Mouse (Mus musculus): Measurements from ENCODE around the gene Cryga.
A peak's percentile ranks its signal among the peaks of the same experiment; 100 is the strongest.

Cryga gene

DNA sequence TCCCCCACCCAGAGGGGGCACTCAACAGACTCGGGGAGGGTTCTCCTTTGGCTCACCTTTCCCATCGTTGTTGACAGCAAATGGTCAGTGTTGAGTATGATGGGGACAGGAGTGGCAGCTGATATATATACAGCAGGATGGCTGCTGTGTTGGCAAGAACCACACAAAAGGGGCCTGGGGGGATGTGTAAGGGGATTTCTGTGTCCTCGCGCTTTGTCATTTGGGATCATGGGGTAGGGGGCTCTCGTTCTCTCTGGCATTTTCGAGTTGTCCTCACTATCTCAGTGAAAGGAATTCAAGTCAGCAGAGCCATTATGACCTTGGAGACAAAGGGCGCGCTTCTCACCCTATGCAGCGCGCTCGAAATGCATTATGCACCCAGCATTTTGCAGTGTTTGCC, at the start of gene Cryga:
Gene Cryga (minus strand): TSS at position 101 of the 400 bp plus-strand sequence.
- DNase-seq, result no peak

DNA sequence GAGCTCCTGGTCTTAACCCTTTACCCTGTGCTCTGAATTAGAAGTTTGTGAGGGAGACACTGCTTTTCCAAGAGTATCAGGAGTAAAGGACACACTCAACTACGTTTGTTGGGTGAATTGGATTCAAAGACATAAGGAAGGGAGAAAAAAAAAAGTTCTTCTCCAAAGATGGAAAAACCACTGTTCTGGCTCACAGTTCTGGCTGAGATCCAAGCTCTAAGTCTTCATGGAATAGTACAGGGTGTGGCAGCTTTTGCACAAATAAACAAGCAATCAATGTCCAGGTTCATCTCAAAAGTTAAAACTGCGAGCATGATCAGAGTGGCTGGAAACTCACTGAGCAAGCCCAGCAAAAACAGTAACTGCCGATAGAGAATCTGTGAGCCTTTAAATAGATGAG, 44.8 kb upstream of the Cryga start:
- no peak for DNase-seq

- DNase-seq, result no peak
Measured at GRCm38 (mm10) chr1:65147326-65147725, 44.2 kb upstream of the Cryga start.

DNA sequence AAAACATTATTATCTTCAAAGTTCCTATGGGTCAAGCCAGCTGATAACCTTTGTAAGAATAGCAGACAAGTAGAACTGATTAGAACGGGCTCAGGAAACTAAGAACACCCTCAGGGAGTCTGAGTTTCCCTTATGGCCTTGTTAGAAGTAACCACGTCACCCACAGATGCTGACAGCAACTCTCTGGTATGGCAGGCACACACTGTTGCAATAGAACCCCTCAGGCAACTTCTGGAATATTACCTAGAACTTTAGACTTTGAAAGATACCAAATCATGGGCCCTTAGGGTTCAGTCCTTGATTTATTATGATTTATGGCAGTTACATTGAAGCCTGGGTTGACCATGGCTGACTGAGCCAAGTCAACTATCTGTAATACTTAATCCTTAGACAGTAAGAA, 43.4 kb upstream of the Cryga start:
- no peak for DNase-seq

DNA sequence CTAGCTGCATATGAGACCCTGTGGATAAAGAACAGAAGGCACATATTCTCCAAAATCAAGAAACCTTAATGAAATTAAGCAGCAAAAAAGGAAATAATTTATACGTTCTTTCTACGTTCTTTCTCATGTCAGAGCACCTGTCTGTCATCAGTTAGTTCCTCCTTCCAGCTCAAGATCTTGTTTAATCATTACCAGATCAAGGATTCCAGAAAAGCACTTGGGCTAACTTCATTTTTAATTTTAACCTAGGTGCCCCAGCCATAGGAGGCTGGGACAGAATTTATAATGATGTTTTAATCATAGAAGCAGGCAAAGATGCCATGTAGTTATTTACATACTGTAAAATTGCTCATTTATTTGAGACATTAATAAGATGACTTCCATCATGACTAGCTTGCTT, 41.6 kb upstream of the Cryga start:
- no peak for DNase-seq

GRCm38 (mm10) chr1:65137560-65137959, 34.4 kb upstream of the Cryga start:
- no peak for DNase-seq

DNA sequence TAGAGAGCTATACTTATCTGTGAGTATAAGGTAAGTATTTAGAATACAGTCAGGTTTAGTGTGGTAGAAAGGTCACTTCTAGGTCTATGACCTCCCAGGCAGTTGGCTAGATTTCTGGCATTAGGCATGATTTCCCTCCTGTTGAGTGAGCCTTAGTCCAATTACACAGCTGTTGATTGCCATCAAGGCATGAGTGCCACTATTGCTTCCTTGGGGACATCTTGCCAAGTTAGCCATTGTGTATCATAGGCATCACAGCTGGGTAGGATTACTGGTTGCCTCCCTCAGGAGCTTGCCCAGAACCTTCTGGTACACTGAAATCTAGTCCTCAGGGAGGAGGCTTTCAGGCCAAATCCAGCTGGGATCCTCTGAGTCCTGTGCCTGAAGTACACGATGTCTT, 29.7 kb upstream of the Cryga start:
- no peak for DNase-seq

GRCm38 (mm10) chr1:65131671-65132070, 28.5 kb upstream of the Cryga start:
- no peak for DNase-seq

- DNase-seq, result no peak
Measured at GRCm38 (mm10) chr1:65130226-65130625, 27.1 kb upstream of the Cryga start.

- no peak for DNase-seq
Measured at GRCm38 (mm10) chr1:65129634-65130180, 26.5 kb upstream of the Cryga start.

DNA sequence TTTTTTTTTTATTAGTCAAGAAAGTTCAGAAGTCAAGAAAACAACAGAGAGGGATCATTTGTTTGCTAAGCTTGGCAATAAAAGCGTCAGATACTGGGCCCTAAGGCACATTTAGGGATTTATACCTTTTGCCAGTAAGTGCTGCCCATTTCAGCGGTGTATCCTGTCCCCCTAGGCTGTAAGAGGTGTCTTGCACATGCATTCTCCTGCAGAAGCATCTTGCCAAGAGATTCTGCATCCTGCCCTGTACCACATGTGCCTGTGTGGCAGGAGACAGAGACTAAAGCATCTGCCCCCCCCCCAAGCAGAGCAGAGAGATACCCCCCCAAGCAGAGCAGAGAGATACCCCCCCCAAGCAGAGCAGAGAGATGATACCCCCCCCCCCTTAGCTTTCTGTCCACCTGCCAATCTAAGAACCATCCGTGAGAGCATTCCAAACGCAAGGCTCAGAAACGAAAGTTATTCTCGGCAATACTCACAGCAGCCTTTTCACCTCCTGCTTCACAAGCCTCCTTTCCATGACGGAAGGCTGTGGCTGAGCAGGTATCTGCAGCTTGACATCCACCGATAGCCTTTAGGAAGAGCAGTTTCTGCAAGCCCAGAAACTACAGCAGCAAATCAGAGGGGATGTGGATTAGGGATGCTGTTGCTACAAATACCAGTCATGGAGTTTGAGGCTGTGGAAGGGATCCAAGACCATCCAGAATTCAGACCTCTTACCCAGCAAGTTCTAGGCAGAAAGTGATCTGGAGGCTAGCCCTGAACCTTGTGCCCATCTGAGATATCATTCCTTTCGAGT, 19.6 kb upstream of the Cryga start, which contains the start of gene D630023F18Rik:
Gene D630023F18Rik (minus strand): TSS at position 641 of the 799 bp plus-strand sequence.
- DNase-seq, result no peak

DNA sequence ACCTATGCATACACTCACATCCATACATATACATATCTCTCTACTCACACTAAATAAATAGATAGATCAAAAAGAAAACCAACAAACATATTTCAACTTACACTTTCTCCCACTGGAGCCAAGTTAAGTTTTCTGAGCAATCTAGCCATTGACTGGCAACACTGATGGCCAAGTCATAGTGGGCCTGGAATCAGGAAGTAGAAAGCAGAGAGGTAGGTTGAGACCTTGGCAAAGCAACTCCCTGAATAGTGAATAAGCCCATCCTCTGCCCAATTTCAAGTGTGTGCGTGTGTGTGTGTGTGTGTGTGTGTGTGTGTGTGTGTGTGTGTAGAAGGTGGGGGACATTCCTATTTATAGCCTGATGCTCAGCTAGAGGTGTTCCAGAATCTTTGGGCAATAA, 16.3 kb upstream of the Cryga start, which contains the start of gene Gm28845:
Gene Gm28845 (minus strand): TSS at position 121 of the 400 bp plus-strand sequence.
- no peak for DNase-seq

- no peak for DNase-seq
Measured at GRCm38 (mm10) chr1:65118150-65118913, 15.2 kb upstream of the Cryga start.

DNA sequence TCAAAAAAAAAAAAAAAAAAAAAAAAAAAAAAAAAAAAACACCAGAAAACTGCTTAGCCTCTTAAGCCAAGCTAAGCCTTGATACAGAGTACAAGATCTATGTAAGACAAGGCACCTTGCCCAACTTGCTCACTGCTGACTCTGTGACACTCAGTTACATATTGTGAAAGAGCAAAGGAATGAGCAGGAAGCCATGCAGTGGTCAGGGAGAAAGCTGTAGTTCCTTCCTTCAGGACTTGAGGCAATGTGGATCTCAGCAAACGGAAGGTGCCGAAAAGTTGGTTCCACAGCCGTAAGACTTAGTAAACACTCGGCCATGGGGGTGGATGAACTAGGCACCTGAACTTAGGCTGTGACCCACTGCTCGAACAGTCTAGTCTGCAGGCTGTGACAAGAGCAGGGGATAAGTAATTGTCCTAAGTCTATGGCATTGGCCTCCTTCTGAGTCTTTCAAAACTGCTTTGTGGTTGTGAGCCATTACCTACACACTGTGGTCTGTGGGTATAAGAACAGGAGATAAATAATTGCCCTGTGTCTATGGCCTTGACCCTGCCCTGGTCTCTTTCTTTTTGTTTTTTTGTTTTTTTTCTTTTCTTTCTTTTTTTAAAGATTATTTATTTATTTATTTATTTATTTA, 10.5 kb upstream of the Cryga start:
- DNase-seq, result no peak

- no peak for DNase-seq
Measured at GRCm38 (mm10) chr1:65112807-65113196, 9.6 kb upstream of the Cryga start.

DNA sequence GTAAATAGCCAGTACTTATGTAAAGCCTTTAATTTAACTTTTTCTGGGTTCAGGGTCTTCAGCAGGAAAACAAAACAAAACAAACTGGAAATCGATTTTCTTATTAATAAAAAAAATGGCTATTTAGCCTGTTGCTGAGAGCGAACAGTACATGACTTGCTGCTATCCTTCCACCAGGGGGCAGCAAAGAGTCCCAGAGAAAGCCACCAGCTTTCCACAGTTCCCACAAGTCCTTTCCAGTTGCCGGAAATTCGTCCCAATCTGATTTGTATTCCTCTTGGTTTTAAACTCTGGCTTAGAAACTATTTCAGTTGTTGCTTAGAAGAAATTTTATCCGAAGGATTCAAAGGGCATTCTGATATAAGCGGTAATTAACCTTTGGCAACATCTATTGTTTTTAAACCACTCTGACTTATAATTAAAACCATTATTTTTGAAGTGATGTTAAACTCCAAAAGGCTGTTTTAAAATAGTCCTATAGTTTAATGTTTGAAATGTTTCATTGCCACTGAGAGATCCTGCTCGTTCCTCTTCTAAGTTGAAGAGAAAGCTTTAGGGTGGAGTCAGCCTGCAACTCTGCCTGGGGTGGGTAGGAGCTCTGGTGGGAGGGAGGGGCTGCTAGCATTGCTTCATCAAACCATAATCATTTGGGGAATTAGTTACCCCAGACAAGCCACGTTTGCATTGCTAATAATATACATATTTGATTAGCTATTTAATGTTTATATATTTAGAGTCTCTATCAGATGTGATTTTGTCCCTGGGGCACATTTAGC, 9.0 kb upstream of the Cryga start:
- peak; percentile 17 for DNase-seq

- no peak for DNase-seq
Measured at GRCm38 (mm10) chr1:65109756-65110435, 6.7 kb upstream of the Cryga start.

DNA sequence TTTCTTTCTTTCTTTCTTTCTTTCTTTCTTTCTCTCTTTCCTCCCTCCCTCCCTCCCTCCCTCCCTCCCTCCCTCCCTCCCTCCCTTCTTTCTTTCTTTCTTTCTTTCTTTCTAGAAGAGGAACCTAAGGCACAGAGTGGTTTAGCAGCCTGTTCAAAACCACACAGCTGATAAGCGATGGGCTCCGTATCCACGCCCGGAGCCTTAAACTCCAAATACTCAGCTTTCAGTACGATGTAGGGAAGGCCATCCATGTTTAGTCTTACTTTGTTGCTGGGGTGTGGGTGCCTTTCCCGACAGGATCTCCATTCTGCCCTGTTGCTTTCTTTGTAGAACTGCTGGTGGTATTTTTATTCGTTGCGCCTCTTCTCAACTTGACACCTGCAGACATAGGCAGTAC, 6.0 kb upstream of the Cryga start:
- no peak for DNase-seq

GRCm38 (mm10) chr1:65107654-65108279, 4.6 kb upstream of the Cryga start:
- DNase-seq, result no peak

- no peak for DNase-seq
Measured at GRCm38 (mm10) chr1:65096953-65097352, 6.2 kb downstream of the Cryga start.

DNA sequence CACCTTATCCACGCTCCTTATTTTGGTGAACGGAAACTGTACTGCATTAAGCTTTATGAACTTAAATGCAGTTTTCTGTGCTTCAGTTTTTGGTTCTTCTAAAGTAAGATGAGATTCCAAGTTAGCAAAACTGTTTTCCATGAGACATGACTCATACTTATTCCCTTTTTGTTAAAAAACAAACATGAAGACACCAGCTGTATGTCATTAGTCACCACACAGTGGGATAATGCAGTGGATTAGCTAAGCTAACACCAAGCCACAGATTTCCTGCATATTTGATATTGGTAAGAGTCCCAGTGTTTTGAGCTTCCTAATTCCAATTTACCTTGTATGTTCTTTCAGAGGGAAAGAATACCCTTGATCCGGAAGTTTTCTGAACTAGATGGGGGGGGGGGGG, 11.6 kb downstream of the Cryga start:
- DNase-seq, result no peak
